18 mouse cellular contexts compared by ENCODE assay signal in the genomic region with DNA sequence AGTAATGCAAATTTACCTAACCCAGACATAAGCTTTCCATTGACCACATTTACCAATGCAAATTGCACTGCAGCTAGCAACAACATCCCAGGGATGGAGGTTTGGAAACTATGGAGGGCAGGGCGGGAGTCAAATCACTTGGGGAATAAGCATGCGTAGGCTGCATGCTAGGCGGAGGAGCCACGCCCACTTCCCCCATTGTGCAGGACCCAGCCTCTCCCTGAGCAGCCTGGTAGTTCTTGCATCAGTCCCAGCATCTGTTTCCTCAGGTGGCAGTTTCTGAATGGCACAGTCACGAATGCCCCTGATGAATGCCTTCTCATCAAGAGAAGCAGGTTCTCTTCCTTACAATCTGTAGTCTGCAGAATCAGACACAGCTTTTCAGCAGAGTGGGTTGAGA.
A peak's percentile ranks its signal among the peaks of the same experiment; 100 is the strongest.
DNase-seq lines count a peak whose midpoint lies in the region; ATAC-seq and TF ChIP-seq lines count a peak whose summit lies in the region.
"Had no signal": no experiment of that assay in that cellular context is flagged by ENCODE, and none has a peak within 500 bp of the region (broad histone marks: within the 10 kb centered on the region; RNA-seq: fewer than 3 reads in every experiment).

No protein-coding gene starts in this region.

- no peak overlapping the region for H3K4me3 ChIP-seq in hindbrain, embryonic 11.5 days (ENCODE audit: low read depth, low read length)
- H3K4me3 ChIP-seq in hindbrain, embryonic 14.5 days (replicated peaks; ENCODE audit: low read length), result no peak overlapping the region
- H3K4me3 ChIP-seq in E14TG2a.4 (replicated peaks; ENCODE audit: low read length), result 0 out of 2 replicates have a peak overlapping the region, but pooled peaks have one; percentile 4
- H3K4me3 ChIP-seq: forebrain, embryonic 12.5 days; hindbrain, embryonic 10.5 days; limb, embryonic 15.5 days; liver, embryonic 15.5 days had no signal

- no peaks in the 10 kb centered on the region for H3K36me3 ChIP-seq in hindbrain, embryonic 11.5 days (ENCODE audit: control insufficient read depth, insufficient read depth, low read length)
- H3K36me3 ChIP-seq in hindbrain, embryonic 14.5 days (replicated peaks; ENCODE audit: control insufficient read depth, insufficient read depth), result no peaks in the 10 kb centered on the region
- H3K36me3 ChIP-seq in E14TG2a.4 (ENCODE audit: insufficient read depth, low read length), result no peaks in the 10 kb centered on the region
- H3K36me3 ChIP-seq: forebrain, embryonic 12.5 days; G1E; hindbrain, embryonic 10.5 days; limb, embryonic 15.5 days; liver, embryonic 15.5 days had no signal

- WGBS in hindbrain, embryonic 11.5 days, result 29% methylated on average over 5 of the region's 5 CpGs
- WGBS in hindbrain, embryonic 14.5 days, result 25% methylated on average over 5 of the region's 5 CpGs

- peak; percentile 13 for DNase-seq in hindbrain, embryonic 11.5 days (ENCODE audit: low spot score)
- DNase-seq in hindbrain, embryonic 14.5 days (ENCODE audit: low spot score), result no peak
- DNase-seq in WW6 (ENCODE audit: low read depth, low spot score), result peak; percentile 7
- no peak for DNase-seq in spleen, postnatal 10 days (ENCODE audit: low spot score in 2 of 2)
- DNase-seq in B cell, adult 2 months, result no peak
- DNase-seq: cerebellum, adult 9-10 months; gastrocnemius, postnatal 25 days; kidney, adult 2 months; kidney, postnatal 14 days; right cerebral cortex, postnatal 25 days had no signal

- TF ChIP-seq CTCF in E14TG2a.4 (conservative IDR thresholded peaks at IDR 0.05; ENCODE audit: low read length), result no peak

- no peak overlapping the region for H3K9ac ChIP-seq in hindbrain, embryonic 11.5 days (ENCODE audit: low read depth, low read length)
- no peak overlapping the region for H3K9ac ChIP-seq in hindbrain, embryonic 14.5 days
- H3K9ac ChIP-seq: forebrain, embryonic 12.5 days; limb, embryonic 15.5 days; liver, embryonic 15.5 days had no signal

- no peak overlapping the region for H3K4me2 ChIP-seq in hindbrain, embryonic 11.5 days (replicated peaks; ENCODE audit: low read depth, low read length)
- no peak overlapping the region for H3K4me2 ChIP-seq in hindbrain, embryonic 14.5 days (replicated peaks)
- H3K4me2 ChIP-seq: forebrain, embryonic 12.5 days; limb, embryonic 15.5 days; liver, embryonic 15.5 days had no signal

- H3K4me1 ChIP-seq in hindbrain, embryonic 11.5 days (replicated peaks; ENCODE audit: control insufficient read depth, insufficient read depth, low read length), result no peaks in the 10 kb centered on the region
- no peaks in the 10 kb centered on the region for H3K4me1 ChIP-seq in hindbrain, embryonic 14.5 days (replicated peaks; ENCODE audit: control insufficient read depth, insufficient read depth, low read length)
- peaks cover 19% of the 10 kb centered on the region for H3K4me1 ChIP-seq in E14TG2a.4 (replicated peaks; ENCODE audit: low read depth, low read length)
- H3K4me1 ChIP-seq: limb, embryonic 15.5 days; liver, embryonic 15.5 days had no signal

- H3K27ac ChIP-seq in hindbrain, embryonic 11.5 days (ENCODE audit: low read depth, low read length), result no peak overlapping the region
- H3K27ac ChIP-seq in hindbrain, embryonic 14.5 days, result no peak overlapping the region
- H3K27ac ChIP-seq: forebrain, embryonic 12.5 days; hindbrain, embryonic 10.5 days; limb, embryonic 15.5 days; liver, embryonic 15.5 days had no signal

- H3K9me3 ChIP-seq in hindbrain, embryonic 11.5 days (ENCODE audit: control insufficient read depth, low read length), result no peaks in the 10 kb centered on the region
- no peaks in the 10 kb centered on the region for H3K9me3 ChIP-seq in hindbrain, embryonic 14.5 days (ENCODE audit: control insufficient read depth, low read length)
- no peaks in the 10 kb centered on the region for H3K9me3 ChIP-seq in E14TG2a.4 (ENCODE audit: low read length)
- H3K9me3 ChIP-seq: forebrain, embryonic 12.5 days; hindbrain, embryonic 10.5 days; limb, embryonic 15.5 days; liver, embryonic 15.5 days had no signal

- ATAC-seq in hindbrain, embryonic 11.5 days (ENCODE audit: low FRiP score), result no peak
- no peak for ATAC-seq in hindbrain, embryonic 14.5 days (ENCODE audit: low FRiP score)
- peak; percentile 96 for ATAC-seq in granulocyte monocyte progenitor cell, adult 5-6 weeks (replicated peaks; ENCODE audit: poor library complexity, severe bottlenecking)
- ATAC-seq: lung, postnatal 0 days had no signal

- no peaks in the 10 kb centered on the region for H3K27me3 ChIP-seq in hindbrain, embryonic 11.5 days (ENCODE audit: control insufficient read depth, insufficient read depth, low read length)
- H3K27me3 ChIP-seq in hindbrain, embryonic 14.5 days (ENCODE audit: control insufficient read depth, insufficient read depth, low read length), result no peaks in the 10 kb centered on the region
- no peaks in the 10 kb centered on the region for H3K27me3 ChIP-seq in E14TG2a.4 (ENCODE audit: insufficient read depth, low read length)
- H3K27me3 ChIP-seq: forebrain, embryonic 12.5 days; limb, embryonic 15.5 days; liver, embryonic 15.5 days had no signal

Comparison
In these comparisons a context has a peak if more than half of its experiments do, and no peak if none do; other contexts are left out.
1. DNase-seq: peak in hindbrain, embryonic 11.5 days (single experiment) and WW6 (single experiment); none in hindbrain, embryonic 14.5 days (single experiment), spleen, postnatal 10 days (0 of 2) and B cell, adult 2 months (0 of 2).